Mouse (Mus musculus): Measurements from ENCODE around the gene Lasp1. TPM values are rescaled to one million over a fixed set of nuclear protein-coding genes. Genes with fewer than 3 reads are reported as not detected.
"Not testable (repeated sequence)": the region's sequence is repeated elsewhere in the genome, so short reads cannot be mapped to it uniquely, and the experiment has no call there.

The Lasp1 gene
- polyA plus RNA-seq, 1 experiment from 2014 or later = 84.0 TPM

DNA sequence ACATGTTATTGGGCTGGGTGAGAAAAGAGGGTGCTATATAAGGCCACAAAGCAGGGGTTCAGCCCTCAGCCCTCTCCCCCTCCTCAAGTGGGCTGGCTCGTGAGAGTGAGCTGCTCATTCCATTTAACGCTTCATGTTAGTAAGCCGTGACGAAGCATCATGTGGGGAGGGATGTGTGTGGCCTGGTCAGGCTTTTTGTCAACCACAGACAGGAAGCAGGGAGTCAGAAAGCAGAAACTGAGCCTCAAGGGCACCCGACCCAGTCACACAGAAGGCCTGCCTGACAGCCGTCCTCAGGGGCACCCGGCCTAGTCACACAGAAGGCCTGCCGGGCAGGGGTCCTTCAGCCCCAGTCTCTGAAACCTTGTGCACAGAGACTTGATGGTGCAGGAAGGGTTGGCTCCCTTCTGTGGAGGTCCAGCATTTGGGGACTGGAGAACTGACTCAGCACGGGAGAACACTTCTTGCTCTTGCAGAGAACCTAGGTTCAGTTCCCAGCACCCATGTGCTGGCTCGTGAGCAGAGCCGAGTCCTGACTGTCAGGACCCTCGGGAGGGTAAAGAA, 31.2 kb downstream of the Lasp1 start:
- H3K9me3 ChIP-seq (ENCODE audit: control insufficient read depth, low read length) = no peaks in the 10 kb centered on the region
- DNase-seq (ENCODE audit: low spot score) (no peak), ATAC-seq (ENCODE audit: low FRiP score, low TSS enrichment) (no peak)
- no peak overlapping the region for H3K4me2 ChIP-seq (replicated peaks; ENCODE audit: low read depth)
- H3K4me1 ChIP-seq (replicated peaks; ENCODE audit: control insufficient read depth, insufficient read depth) = no peaks in the 10 kb centered on the region
- peaks cover 29% of the 10 kb centered on the region for H3K36me3 ChIP-seq (ENCODE audit: control insufficient read depth, insufficient read depth, low read length)
- WGBS = 76% methylated on average over 12 of the region's 12 CpGs
- H3K27me3 ChIP-seq (ENCODE audit: control insufficient read depth, insufficient read depth, low read length) = no peaks in the 10 kb centered on the region
- TF ChIP-seq EP300 (optimal IDR thresholded peaks at IDR 0.05) = no peak
- no peak for TF ChIP-seq CTCF (IDR thresholded peaks at IDR 0.05; ENCODE audit: low read depth)
- no peak overlapping the region for H3K4me3 ChIP-seq (ENCODE audit: low read depth, low read length)
- no peak overlapping the region for H3K9ac ChIP-seq (ENCODE audit: low read length)
- H3K27ac ChIP-seq (replicated peaks) = peak overlapping the region; percentile 40; the same call in 1 of the 2 replicates

DNA sequence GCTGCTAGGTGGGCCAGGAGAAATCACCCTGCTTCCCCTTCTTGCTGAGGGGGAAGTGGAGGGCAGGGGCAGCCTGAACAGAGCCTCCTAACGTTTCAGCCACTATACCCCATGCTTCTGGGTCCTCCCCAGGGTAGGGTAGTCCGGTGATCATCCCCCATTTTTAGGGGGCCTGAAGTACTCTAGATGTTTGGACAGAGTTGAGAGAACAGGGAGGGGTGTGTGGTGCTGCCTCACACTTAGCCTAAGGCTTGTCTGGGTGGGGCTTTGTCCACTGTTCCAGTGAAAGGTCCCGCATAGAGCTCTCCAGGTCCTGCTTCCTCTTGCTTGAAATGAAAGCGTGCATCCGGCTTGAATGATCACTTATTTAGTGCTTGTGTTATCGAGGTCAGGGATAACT, 31.7 kb downstream of the Lasp1 start:
- no peak; the same call in 1 of the 2 replicates for ATAC-seq (ENCODE audit: low FRiP score, low TSS enrichment)
- no peak overlapping the region for H3K9ac ChIP-seq (ENCODE audit: low read length)
- H3K27ac ChIP-seq (replicated peaks) = peak overlapping the region; percentile 40; the same call in 1 of the 2 replicates
- no peaks in the 10 kb centered on the region for H3K9me3 ChIP-seq (ENCODE audit: control insufficient read depth, low read length)
- TF ChIP-seq CTCF (IDR thresholded peaks at IDR 0.05; ENCODE audit: low read depth) (no peak), EP300 (optimal IDR thresholded peaks at IDR 0.05) (no peak)
- WGBS = 60% methylated on average over 6 of the region's 6 CpGs
- no peak overlapping the region for H3K4me2 ChIP-seq (replicated peaks; ENCODE audit: low read depth)
- H3K36me3 ChIP-seq (ENCODE audit: control insufficient read depth, insufficient read depth, low read length) = peaks cover 27% of the 10 kb centered on the region
- H3K4me1 ChIP-seq (replicated peaks; ENCODE audit: control insufficient read depth, insufficient read depth) = no peaks in the 10 kb centered on the region
- H3K4me3 ChIP-seq (ENCODE audit: low read depth, low read length) = no peak overlapping the region
- DNase-seq (ENCODE audit: low spot score) = no peak
- H3K27me3 ChIP-seq (ENCODE audit: control insufficient read depth, insufficient read depth, low read length) = no peaks in the 10 kb centered on the region

DNA sequence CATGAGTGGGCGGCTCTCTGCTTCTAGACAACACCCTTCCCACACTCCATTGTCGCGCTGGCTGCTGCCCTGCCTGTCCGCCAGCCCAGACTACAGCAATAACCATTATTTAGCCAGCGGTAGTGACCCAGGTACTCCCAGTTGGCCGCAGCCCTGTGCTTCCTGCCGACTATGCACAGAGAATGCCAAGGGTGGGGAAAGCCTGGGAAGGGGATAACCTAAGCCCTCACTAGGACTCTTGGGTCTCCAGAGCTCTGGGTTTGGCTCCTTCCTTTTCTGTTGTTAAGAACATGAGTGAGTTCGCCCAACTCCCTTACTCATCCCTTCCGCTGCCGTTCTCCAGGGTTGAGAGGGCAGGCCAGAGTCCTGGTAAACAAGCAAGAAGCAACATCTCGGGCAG, 33.2 kb downstream of the Lasp1 start:
- DNase-seq (ENCODE audit: low spot score) = no peak
- H3K9ac ChIP-seq (ENCODE audit: low read length) = no peak overlapping the region
- peak; percentile 24; the same call in 1 of the 2 replicates for ATAC-seq (ENCODE audit: low FRiP score, low TSS enrichment)
- no peaks in the 10 kb centered on the region for H3K27me3 ChIP-seq (ENCODE audit: control insufficient read depth, insufficient read depth, low read length)
- H3K27ac ChIP-seq (replicated peaks) = no peak overlapping the region
- no peak overlapping the region for H3K4me3 ChIP-seq (ENCODE audit: low read depth, low read length)
- no peaks in the 10 kb centered on the region for H3K4me1 ChIP-seq (replicated peaks; ENCODE audit: control insufficient read depth, insufficient read depth)
- no peak for TF ChIP-seq CTCF (IDR thresholded peaks at IDR 0.05; ENCODE audit: low read depth)
- no peak for TF ChIP-seq EP300 (optimal IDR thresholded peaks at IDR 0.05)
- peaks cover 23% of the 10 kb centered on the region for H3K36me3 ChIP-seq (ENCODE audit: control insufficient read depth, insufficient read depth, low read length)
- H3K4me2 ChIP-seq (replicated peaks; ENCODE audit: low read depth) = no peak overlapping the region
- 75% methylated on average over 11 of the region's 11 CpGs for WGBS
- H3K9me3 ChIP-seq (ENCODE audit: control insufficient read depth, low read length) = no peaks in the 10 kb centered on the region

DNA sequence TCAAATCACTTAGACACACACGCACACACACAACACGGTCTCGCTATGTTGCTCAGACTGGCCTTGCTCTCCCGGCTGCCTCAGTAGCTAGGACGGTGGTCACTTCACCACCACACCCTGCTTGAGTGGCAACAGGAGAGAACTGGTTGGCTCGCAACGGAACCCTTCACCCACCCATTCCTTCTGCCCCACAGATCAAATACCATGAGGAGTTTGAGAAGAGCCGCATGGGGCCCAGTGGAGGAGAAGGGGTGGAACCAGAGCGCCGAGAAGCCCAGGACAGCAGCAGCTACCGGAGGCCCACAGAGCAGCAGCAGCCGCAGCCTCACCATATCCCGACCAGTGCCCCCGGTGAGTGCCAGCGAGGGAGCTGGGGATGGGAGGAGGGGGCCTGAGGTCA, 34.6 kb downstream of the Lasp1 start:
- no peak for DNase-seq (ENCODE audit: low spot score)
- TF ChIP-seq EP300 (optimal IDR thresholded peaks at IDR 0.05) (no peak), CTCF (IDR thresholded peaks at IDR 0.05; ENCODE audit: low read depth) (no peak)
- Histone ChIP-seq H3K36me3 (ENCODE audit: control insufficient read depth, insufficient read depth, low read length) (peaks cover 22% of the 10 kb centered on the region), H3K4me3 (ENCODE audit: low read depth, low read length) (no peak overlapping the region), H3K9me3 (ENCODE audit: control insufficient read depth, low read length) (no peaks in the 10 kb centered on the region), H3K27me3 (ENCODE audit: control insufficient read depth, insufficient read depth, low read length) (no peaks in the 10 kb centered on the region), H3K9ac (ENCODE audit: low read length) (no peak overlapping the region), H3K4me1 (replicated peaks; ENCODE audit: control insufficient read depth, insufficient read depth) (no peaks in the 10 kb centered on the region), H3K4me2 (replicated peaks; ENCODE audit: low read depth) (no peak overlapping the region), H3K27ac (replicated peaks) (no peak overlapping the region)
- ATAC-seq (ENCODE audit: low FRiP score, low TSS enrichment) = no peak
- WGBS = 87% methylated on average over 15 of the region's 15 CpGs

DNA sequence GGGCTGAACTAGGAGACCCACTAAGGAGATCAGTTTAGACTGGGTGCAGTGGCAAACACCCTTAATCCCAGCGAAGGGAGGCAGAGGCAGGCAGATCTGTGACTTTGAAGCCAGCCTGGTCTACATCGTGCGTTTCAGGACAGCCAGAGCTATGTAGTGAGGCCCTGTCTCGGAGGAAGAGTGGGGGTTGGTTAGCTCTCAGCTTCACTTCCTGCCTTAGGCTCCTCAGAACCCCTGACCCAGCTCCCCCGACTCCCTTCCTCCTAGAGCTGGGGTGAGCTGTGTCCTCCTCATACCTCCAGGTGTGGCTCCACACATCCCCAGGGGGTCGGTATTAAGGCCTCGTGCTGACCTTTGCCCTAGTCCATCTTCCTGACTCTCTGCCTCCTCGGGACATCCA, 37.7 kb downstream of the Lasp1 start:
- Histone ChIP-seq H3K27ac (replicated peaks) (0 out of 2 replicates have a peak overlapping the region, but pooled peaks have one; percentile 30), H3K9me3 (ENCODE audit: control insufficient read depth, low read length) (no peaks in the 10 kb centered on the region), H3K4me1 (replicated peaks; ENCODE audit: control insufficient read depth, insufficient read depth) (no peaks in the 10 kb centered on the region), H3K9ac (ENCODE audit: low read length) (no peak overlapping the region), H3K4me3 (ENCODE audit: low read depth, low read length) (no peak overlapping the region), H3K4me2 (replicated peaks; ENCODE audit: low read depth) (no peak overlapping the region), H3K27me3 (ENCODE audit: control insufficient read depth, insufficient read depth, low read length) (no peaks in the 10 kb centered on the region), H3K36me3 (ENCODE audit: control insufficient read depth, insufficient read depth, low read length) (peaks cover 22% of the 10 kb centered on the region)
- ATAC-seq (ENCODE audit: low FRiP score, low TSS enrichment) (no peak), DNase-seq (ENCODE audit: low spot score) (no peak)
- no peak for TF ChIP-seq EP300 (optimal IDR thresholded peaks at IDR 0.05)
- TF ChIP-seq CTCF (IDR thresholded peaks at IDR 0.05; ENCODE audit: low read depth) = no peak
- WGBS = 61% methylated on average over 8 of the region's 8 CpGs

DNA sequence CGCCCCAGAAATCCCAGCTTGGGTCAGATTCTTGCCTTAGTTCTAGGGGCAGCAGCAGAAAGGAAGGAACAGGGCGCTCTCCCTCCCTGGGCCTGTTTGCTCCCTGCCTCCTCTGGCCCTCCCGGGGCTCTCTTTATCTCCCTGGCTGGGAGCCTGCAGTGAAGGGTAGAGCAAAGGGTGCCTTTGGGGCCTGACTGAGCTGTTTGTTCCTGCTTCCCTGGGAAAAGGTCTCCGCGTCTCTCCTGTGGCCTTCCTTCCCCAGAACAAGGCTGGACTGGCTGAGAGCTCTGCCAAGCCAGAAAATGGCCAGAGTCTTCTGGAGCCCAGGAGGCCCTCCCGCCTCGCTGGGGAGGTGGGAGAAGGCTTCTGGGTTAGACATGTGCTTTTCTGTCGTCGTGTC, 38.3 kb downstream of the Lasp1 start:
- not testable (repeated sequence) for H3K4me2 ChIP-seq (replicated peaks; ENCODE audit: low read depth); H3K9ac ChIP-seq (ENCODE audit: low read length); H3K27me3 ChIP-seq (ENCODE audit: control insufficient read depth, insufficient read depth, low read length); H3K9me3 ChIP-seq (ENCODE audit: control insufficient read depth, low read length); H3K4me1 ChIP-seq (replicated peaks; ENCODE audit: control insufficient read depth, insufficient read depth); H3K27ac ChIP-seq (replicated peaks); H3K4me3 ChIP-seq (ENCODE audit: low read depth, low read length)
- peaks cover 22% of the 10 kb centered on the region for H3K36me3 ChIP-seq (ENCODE audit: control insufficient read depth, insufficient read depth, low read length)
- ATAC-seq (ENCODE audit: low FRiP score, low TSS enrichment) (peak; percentile 43; the same call in 1 of the 2 replicates), DNase-seq (ENCODE audit: low spot score) (peak; percentile 55)
- WGBS = 68% methylated on average over 9 of the region's 9 CpGs

Measured in stomach, postnatal 0 days (tissue).